Mouse (Mus musculus) forebrain, embryonic 12.5 days (tissue): ENCODE measurements around the gene Prss45. TPM values are rescaled to one million over a fixed set of nuclear protein-coding genes. Genes with fewer than 3 reads are reported as not detected.

Experiments
- ATAC-seq: fragments of 200-750 bp; cut with Nextera tagmentation; 2 replicates; pipeline ENCODE4 v1.8.0; 2017; ENCODE audit warnings: moderate TSS enrichment; ENCODE audit not compliant: low FRiP score
- H3K27ac ChIP-seq: fragments of 300-500 bp; sonication (generic); 2 replicates; pipeline ENCODE4 v1.5.1; 2016; ENCODE audit warnings: mild to moderate bottlenecking
- H3K27me3 ChIP-seq: fragments of 300-500 bp; sonication (generic); 2 replicates; pipeline ENCODE4 v1.6.1; 2016; ENCODE audit warnings: mild to moderate bottlenecking
- H3K36me3 ChIP-seq: fragments of 300-500 bp; sonication (generic); replicated peaks from 2 replicates; pipeline ENCODE4 v1.6.1; 2016; ENCODE audit warnings: mild to moderate bottlenecking
- H3K4me1 ChIP-seq: fragments of 300-500 bp; sonication (generic); 2 replicates; pipeline ENCODE4 v1.6.1; 2016
- H3K4me2 ChIP-seq: fragments of 300-500 bp; sonication (generic); 2 replicates; pipeline ENCODE4 v1.6.1; 2016; ENCODE audit warnings: mild to moderate bottlenecking, moderate library complexity
- H3K4me3 ChIP-seq: fragments of 300-500 bp; sonication (generic); replicated peaks from 2 replicates; pipeline ENCODE4 v1.5.1; 2016; ENCODE audit warnings: mild to moderate bottlenecking
- H3K9ac ChIP-seq: fragments of 300-500 bp; sonication (generic); 2 replicates; pipeline ENCODE4 v1.6.1; 2016; ENCODE audit warnings: mild to moderate bottlenecking
- H3K9me3 ChIP-seq: fragments of 300-500 bp; sonication (generic); 2 replicates; pipeline ENCODE4 v1.6.1; 2016
- WGBS: fragments of 180-500 bp; shearing (Covaris S2); methylation state at CpG from one replicate; pipeline ENCODE4 v1.1.7; 2016; 5-methylcytosine and 5-hydroxymethylcytosine counted together
- polyA plus RNA-seq: library from polyadenylated mRNA; unstranded; fragments of >200 nt; fragmentation: Nextera tagmentation; extraction: Ambion mirVana; gene quantifications from 2 replicates; pipeline ENCODE4 v1.2.1, GENCODE M21; 2016

The Prss45 gene
- polyA plus RNA-seq, 1 experiment from 2014 or later: not detected

DNA sequence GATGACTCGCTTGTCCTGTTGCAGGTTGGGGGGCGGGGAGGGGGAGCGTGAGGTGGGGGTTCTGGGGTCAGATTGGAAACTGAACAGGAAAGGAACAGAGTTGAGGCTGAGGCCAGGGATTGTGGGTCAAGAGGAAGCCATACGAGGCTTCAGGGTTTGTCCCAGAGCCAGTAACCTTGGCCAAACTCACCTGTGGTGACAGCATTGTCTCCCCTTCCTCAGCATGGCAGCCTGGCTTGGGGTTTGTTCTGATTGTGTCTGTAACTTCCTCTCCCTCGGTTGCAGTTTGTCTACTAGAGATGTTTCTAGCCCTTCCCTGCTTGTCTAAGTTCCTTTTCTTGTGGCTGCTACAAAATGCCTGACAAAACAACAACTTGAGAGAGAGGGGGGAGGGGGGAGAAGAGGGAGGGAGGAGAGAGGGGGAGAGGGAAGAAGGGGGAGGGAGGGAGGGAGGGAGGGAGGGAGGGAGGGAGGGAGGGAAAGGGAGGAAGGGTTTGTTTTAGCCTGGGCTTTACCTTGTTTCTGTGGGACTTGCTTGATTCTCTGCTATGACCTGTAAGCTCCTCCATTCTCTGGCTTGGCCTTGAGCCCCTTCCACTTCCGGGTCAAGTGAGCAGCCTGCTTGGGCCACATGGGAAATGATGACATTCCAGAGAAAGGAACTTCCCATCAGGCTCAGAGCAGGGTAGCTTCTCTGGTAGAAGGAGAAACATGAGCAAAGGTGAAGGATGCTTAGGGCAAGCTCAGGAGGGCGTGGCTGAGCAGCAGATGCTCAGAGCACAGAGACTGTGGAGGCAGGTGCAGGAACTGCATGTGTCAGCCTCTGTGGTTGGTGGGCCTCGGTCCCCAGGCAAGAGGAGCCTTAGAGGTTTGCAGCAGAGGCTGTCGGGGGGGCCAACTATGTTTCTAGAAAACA, 53.3 kb downstream of the Prss45 start:
- Histone ChIP-seq H3K36me3 (no peaks in the 10 kb centered on the region), H3K4me1 (peaks cover 7% of the 10 kb centered on the region; the same call in 1 of the 2 replicates), H3K27ac (no peak overlapping the region), H3K4me3 (no peak overlapping the region), H3K9ac (no peak overlapping the region), H3K9me3 (no peaks in the 10 kb centered on the region), H3K4me2 (no peak overlapping the region), H3K27me3 (peaks cover 10% of the 10 kb centered on the region; the same call in 1 of the 2 replicates)
- ATAC-seq: no peak
- 63% methylated on average over 9 of the region's 9 CpGs for WGBS

DNA sequence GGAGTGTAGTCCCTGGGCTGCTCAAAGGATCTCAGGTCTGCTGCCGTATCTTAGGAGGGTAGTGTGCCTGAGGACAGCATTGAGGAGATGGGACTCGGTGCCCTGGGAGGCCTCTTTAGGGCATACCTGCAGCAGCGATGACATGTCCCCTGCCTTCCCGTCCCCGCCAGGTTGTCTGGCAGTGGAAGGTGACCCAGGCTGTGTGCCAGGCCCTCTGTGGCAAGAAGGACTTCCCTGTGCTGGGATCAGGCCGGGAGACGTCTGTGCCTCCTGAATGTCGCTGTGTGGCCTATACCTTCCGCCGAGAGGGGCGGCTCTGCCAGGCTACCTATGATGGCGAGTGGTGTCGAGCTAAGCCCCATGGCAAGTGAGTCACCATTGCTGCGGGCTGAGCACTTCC, 54.5 kb downstream of the Prss45 start:
- 88% methylated on average over 14 of the region's 14 CpGs for WGBS
- no peak overlapping the region for H3K4me2 ChIP-seq
- no peaks in the 10 kb centered on the region for H3K9me3 ChIP-seq
- no peak overlapping the region for H3K9ac ChIP-seq
- no peaks in the 10 kb centered on the region for H3K36me3 ChIP-seq
- ATAC-seq: no peak
- peaks cover 10% of the 10 kb centered on the region; the same call in 1 of the 2 replicates for H3K27me3 ChIP-seq
- H3K4me3 ChIP-seq: no peak overlapping the region
- peaks cover 7% of the 10 kb centered on the region; the same call in 1 of the 2 replicates for H3K4me1 ChIP-seq
- no peak overlapping the region for H3K27ac ChIP-seq

DNA sequence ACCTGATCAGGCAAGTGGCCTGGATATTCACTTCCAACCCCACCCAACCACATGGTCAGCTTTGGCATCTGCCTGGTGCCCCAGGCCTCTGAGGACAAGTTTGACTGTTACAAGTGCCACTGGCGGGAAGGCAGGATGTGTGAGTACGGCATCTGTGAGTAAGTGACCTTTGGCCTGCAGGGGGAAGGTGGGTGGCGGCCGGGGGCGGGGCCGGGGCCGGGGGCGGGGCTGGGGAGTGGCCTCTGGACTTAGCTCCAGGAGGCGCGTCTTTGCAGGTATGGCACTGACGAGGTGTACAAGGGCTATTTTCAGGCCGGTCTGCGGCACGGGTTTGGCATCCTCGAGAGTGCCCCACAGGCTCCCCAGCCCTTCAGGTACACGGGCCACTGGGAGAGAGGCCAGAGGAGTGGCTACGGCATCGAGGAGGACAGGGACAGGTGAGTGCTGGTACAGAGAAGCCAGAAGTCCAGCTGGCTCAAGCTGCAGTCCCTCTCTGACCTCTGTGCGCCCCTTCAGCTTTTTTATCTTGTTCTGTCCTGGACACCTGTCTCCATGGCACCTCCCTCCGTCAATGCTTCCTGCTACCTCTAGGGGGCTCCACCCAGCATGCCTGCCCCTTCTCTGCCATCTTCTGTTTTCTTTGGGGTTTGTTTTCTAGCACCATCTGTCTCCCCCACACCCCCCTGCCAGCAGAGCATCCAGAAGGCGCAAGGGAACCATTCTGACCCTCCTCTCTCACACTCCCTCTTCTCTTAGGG, 55.8 kb downstream of the Prss45 start:
- no peak overlapping the region for H3K9ac ChIP-seq
- H3K36me3 ChIP-seq: no peaks in the 10 kb centered on the region
- no peak for ATAC-seq
- peaks cover 10% of the 10 kb centered on the region; the same call in 1 of the 2 replicates for H3K27me3 ChIP-seq
- no peaks in the 10 kb centered on the region for H3K9me3 ChIP-seq
- H3K4me1 ChIP-seq: peaks cover 7% of the 10 kb centered on the region; the same call in 1 of the 2 replicates
- 9% methylated on average over 20 of the region's 21 CpGs for WGBS
- no peak overlapping the region for H3K27ac ChIP-seq
- no peak overlapping the region; the same call in 1 of the 2 replicates for H3K4me2 ChIP-seq
- H3K4me3 ChIP-seq: no peak overlapping the region

Other genes with a start within 250 kb of the Prss45 start
- gene Nradd, start 210.1 kb upstream of the Prss45 start, polyA plus RNA-seq: 31.0 and 32.0 TPM in 2 replicates
- 2.0 and 2.3 TPM in 2 replicates for gene Nbeal2, start 180.4 kb upstream of the Prss45 start, polyA plus RNA-seq
- 139 and 143 TPM in 2 replicates for gene Ccdc12, start 178.1 kb upstream of the Prss45 start, polyA plus RNA-seq
- gene Myl3, start 92.7 kb upstream of the Prss45 start, polyA plus RNA-seq: 1.3 and 1.5 TPM in 2 replicates
- gene Pth1r, start 87.4 kb upstream of the Prss45 start, polyA plus RNA-seq: 16.1 and 18.6 TPM in 2 replicates
- not detected in 2 replicates for gene Prss42, start 36.4 kb upstream of the Prss45 start, polyA plus RNA-seq
- not detected in 2 replicates for gene Prss44, start 20.6 kb upstream of the Prss45 start, polyA plus RNA-seq
- not detected in 2 replicates for gene Prss43, start 7.9 kb upstream of the Prss45 start, polyA plus RNA-seq
- not detected in 2 replicates for gene Prss46, start 9.9 kb downstream of the Prss45 start, polyA plus RNA-seq
- gene Prss50, start 23.4 kb downstream of the Prss45 start, polyA plus RNA-seq: 0.17 TPM in 1 of 2 replicates, not detected in the other
- 1.2 and 1.7 TPM in 2 replicates for gene Als2cl, start 45.3 kb downstream of the Prss45 start, polyA plus RNA-seq
- 0.42 and 0.43 TPM in 2 replicates for gene Tmie, start 45.5 kb downstream of the Prss45 start, polyA plus RNA-seq
- gene Fam240a, start 82.3 kb downstream of the Prss45 start, polyA plus RNA-seq: not detected in 2 replicates
- not detected in 2 replicates for gene Tdgf1, start 111.6 kb downstream of the Prss45 start, polyA plus RNA-seq
- gene Lrrc2, start 117.0 kb downstream of the Prss45 start, polyA plus RNA-seq: not detected in 2 replicates
- gene Rtp3, start 156.0 kb downstream of the Prss45 start, polyA plus RNA-seq: not detected in 2 replicates
- 0.68 and 0.85 TPM in 2 replicates for gene Ltf, start 184.7 kb downstream of the Prss45 start, polyA plus RNA-seq
- gene Ccrl2, start 222.9 kb downstream of the Prss45 start, polyA plus RNA-seq: 0.69 and 0.91 TPM in 2 replicates